Mouse (Mus musculus) hematopoietic stem cell, adult 5-6 weeks (primary cell): ENCODE measurements at regions not wholly inside any gene's neighbourhood (a gene's known extent, or its start where the extent isn't known, plus 50 kb on each side); places are given as distances from the start of the nearest gene placed in this dataset.
A peak's percentile ranks its signal among the peaks of the same experiment; 100 is the strongest.

ENCODE experiments used
- ATAC-seq, 2 experiments: fragments of 125-278 bp in 1 of 2; replicated peaks in 1 of 2; 2 replicates each; pipeline ENCODE4 v1.8.0; 2016 to 2017; ENCODE audit warnings: inconsistent platforms in 2 of 2, mild to moderate bottlenecking in 2 of 2, moderate number of reproducible peaks in 2 of 2, low read depth in 1 of 2, moderate TSS enrichment in 1 of 2; ENCODE audit not compliant: low FRiP score in 2 of 2, poor library complexity in 2 of 2, severe bottlenecking in 2 of 2, insufficient read depth in 1 of 2, low TSS enrichment in 1 of 2

DNA sequence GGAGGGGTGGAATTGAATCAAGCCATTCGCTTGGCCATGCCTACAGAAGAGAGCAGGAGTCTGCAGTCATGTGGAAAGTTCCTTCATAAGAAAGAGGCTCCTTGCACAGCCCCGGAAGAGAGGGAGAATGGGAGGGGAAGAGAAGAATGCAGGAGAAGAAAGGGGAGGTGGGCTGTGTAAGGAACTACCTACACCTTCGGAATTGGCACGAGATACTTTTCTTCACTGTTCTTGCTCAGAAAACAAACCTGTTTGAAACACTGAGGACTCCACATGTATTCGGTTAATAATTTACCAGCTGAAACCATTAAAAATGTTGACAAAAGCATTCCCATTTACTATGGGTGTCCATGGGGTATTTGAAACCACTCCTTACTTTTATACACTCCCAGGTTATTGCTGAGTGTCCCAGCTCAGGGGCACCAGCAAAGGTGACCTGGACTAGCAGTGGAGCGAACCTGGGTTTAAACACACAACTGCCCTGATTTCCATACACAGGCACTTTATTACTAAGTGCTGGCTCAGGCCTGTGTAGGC, 153.4 kb upstream of the Cited2 start:
- no peak for ATAC-seq

DNA sequence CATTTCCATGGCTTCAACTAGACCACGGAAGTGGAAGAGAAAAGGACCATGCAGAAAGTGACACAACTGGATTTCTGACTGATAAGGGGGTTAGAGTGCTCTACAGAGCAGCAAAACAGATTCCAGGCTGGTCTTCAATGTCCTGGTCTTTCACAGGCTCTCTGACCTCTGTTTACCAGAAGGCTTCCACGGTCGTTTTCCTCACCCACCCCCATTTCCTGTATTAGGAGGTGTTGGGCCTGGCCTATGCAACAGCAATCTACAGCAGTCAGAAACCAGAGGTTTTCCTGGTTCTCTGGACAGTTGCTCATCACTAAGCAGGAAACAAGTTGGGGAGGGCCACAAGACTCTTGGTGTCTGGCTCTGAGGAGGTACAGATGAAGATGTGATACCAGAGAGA, 148.1 kb upstream of the Cited2 start:
- ATAC-seq: 0 out of 4 replicates have a peak, but pooled peaks of 1 of the 2 experiments have one; percentile 29

DNA sequence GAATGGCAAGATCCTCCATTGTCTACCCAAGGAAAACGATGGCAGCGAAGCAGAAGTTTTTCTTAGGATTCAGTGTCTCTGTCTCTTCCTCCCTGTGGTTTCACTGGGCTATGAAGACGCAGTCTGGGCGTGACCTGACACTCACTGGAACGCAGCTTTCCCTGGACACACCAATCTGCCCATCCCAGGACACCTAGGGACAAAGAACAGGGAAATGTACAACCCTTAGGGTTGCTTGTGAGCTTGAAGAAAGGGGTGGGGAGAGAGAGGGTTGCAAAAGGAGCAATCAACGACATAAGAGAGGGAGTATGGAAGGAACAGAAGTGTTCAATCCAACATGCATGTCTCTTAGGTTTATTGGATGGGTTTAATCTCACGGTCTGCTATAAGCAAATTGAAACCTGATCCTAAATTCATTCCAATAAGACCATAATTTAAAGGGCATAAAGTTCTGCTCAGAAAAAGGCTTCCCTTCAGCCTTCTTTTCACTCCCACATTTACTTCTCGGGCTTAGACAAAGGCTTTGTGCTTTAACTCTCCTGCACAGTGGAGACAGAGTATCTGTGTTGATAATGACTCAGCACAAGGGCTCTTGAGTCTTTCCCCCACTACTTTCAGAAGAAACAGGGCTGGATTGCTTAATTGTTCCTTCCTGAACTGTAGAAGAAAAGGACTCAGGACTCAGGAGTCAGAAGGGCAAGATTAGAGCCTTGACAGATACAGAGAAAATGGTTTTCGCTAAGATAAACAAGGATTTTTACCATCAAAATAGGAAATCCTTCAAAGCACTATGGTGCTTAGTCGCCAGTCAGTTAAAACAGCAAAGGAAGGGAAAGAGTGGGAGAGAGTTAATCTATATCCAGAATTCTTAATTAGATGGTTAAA, 147.3 kb upstream of the Cited2 start:
- ATAC-seq: peak; percentile 87 to 92

DNA sequence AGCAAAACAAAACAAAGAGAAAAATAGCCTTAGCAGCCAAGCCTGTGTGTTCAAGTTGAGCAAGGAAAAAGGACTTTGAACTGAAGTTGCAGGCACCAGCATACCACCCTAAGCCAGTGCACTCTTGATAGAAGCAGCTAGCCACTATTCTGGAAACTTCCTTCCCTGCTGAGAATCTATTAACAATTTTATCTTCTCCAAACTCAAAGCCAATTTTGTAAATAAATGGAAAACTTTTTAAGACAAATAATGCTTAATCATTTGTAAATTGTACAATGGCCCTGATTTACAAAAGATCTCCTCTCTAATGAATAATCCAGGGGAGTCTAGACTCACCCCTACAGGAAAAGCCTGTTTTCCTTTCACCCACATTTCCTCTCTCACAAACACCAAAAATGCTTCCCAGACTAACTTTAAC, 146.7 kb upstream of the Cited2 start:
- ATAC-seq: no peak

DNA sequence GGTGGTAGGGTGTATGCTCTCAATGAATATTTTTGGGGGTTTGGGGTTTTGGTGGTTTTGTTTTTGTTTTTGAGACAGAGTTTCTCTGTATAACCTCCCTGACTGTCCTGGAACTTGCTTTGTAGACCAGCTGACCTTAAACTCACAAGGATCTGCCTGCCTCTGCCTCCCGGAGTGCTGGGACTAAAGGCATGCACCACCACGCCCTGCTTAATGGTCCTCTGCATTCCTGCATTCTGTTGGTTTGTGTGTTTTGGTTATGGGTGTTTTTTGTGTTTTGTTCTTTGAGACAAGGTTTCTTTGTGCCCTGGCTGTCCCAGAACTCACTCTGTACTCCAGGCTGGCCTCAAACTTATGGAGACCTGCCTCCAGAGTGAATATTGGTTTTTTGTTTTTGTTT, 143.6 kb upstream of the Cited2 start:
- ATAC-seq: no peak

DNA sequence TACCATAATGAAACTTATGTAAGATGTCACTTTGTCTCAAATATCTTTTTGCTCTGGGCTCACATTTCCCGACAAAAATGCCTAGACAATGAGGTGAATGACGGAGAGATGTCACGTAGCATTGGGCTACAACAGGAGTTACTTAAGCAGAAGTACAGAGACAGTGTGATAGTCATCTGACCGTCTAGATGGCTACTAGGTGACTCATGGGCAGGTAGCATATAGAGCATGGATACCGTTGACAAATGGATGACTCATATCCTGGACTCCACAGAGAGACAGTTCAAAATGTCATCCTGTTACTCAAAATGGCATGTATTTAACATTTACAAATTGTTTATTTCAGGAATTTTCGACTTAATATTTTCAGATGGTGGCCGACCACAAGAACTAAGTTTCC, 138.2 kb upstream of the Cited2 start:
- no peak for ATAC-seq

DNA sequence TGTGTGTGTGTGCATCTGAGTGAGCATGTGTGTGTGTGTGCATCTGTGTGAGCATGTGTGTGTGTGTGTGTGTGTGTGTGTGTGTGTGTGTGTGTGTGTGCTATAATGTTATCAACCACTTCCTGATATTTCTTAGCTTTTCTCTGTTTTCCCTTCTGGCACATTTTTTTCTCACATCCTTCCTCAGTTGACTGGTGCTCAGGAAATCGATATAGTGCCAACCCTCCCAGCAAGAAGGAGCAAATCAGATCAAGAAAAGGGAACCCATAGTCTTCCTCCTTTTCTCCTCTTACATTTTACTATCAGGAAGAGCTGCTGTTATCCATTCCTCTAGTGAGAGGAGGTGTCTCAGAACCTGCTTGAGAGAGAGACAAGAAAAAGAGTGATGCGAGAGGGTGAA, 136.1 kb upstream of the Cited2 start:
- peak in 1 of 2 experiments; percentile 42; a peak in 1 of 4 replicates for ATAC-seq

DNA sequence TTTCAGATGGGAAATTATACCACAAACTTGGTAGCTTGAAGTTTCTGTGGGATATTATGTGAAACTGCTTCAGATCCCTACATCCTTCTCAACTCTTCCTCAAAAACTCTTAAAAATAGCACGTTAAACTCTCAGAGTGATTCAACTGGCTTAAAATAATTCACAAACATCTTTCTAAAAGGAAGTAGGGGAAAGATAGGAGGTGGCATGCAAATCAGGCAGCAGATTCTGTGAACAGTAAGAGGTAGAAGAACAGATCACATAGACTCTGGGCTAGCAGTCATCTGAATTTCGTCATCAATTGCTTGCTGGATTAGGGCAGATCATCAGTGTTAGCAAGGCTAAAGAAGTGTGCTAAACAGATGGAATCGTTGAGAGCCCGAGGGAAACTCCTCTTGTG, 133.9 kb upstream of the Cited2 start:
- ATAC-seq: no peak

DNA sequence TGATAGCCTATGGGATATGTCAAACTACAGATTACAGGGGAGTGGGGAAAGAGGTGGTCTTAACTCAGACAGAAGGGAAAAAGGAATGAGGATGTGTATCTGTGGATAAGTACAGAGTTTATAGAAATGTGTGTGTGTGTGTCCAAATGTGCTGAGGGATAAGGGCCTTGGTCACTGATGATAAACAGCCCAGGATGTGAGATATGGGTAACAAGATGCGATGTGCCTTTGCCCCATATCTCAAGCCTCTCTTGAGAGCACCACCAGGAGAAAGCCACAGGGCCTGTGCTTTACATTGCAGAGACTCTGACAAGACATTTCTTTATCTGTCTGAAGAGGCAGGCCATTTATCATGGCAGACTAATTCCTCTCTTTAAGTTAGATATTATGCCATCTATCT, 132.8 kb upstream of the Cited2 start:
- ATAC-seq: no peak; a peak in 1 of 4 replicates

DNA sequence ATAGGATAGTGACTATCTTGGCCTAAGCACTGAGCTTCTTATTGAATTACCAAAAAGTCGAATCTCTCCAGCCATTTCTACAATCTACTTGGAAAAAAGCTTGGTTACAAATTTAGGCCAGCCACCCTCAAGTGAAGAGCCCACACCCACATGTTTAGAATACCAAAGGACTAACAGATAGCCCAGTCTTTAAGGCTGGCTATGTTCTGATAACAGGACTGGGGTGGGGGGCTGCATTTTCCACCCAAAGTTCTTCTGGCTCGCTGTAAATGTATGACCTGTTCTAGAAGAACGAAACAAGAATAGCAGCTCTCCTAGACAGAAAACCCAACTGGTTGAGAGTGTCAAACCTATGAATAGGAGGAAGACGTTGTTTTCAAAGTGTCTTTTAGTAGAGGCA, 130.6 kb upstream of the Cited2 start:
- no peak for ATAC-seq

DNA sequence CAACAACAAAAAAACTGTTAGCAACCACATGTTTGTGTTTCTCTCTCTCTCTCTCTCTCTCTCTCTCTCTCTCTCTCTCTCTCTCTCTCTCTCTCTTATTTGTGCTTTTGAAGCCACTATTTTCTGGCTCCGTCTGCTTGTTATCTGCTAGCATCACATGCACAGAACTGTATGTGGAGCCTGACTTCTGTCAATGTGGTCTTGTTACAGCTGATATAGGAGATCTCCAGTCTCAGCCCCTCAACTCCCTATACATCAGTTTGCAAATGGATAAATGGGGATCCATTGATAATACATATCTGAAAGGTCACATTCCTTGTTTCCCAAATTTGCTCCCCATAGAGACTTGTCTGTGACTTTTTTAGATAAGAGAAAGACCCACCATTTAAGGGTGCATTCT, 126.9 kb upstream of the Cited2 start:
- ATAC-seq: no peak

DNA sequence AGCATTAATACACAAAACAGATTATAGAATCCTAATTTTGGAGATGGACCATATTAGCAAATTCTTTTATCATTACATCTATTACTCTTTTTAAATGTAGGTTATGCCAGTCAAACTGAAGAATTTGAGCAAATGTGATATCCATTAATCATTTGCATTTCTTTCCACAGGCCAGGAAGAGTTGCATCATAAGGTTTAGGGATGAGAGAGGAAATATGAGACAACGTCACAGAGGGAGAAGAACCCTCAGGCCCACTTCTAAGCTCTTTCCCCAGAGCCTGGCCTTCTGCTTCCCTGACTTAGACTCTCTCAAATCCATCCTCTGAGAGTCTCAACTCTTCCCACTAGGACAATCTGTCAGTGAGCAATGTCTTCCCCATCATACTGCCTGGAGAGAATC, 126.3 kb upstream of the Cited2 start:
- ATAC-seq: no peak

DNA sequence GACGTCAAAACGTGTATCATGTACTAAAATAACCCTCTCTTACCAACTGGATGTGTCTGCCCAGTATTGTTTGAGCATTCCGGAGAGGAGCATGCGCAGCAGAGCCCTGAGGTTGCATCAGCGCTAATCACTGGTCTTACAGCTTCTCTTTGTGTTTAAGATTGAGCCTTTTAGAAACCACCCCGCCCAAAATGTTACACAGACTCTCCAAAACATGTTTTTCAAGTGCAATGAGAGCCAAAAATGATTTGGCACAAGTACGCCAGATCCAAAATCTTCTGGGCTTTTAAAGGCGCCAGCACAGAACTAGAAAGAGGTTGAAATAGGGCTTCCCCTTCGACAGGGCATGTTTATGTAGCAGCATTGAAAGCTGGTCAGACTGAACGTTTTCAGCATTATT, 123.8 kb upstream of the Cited2 start:
- ATAC-seq: no peak

DNA sequence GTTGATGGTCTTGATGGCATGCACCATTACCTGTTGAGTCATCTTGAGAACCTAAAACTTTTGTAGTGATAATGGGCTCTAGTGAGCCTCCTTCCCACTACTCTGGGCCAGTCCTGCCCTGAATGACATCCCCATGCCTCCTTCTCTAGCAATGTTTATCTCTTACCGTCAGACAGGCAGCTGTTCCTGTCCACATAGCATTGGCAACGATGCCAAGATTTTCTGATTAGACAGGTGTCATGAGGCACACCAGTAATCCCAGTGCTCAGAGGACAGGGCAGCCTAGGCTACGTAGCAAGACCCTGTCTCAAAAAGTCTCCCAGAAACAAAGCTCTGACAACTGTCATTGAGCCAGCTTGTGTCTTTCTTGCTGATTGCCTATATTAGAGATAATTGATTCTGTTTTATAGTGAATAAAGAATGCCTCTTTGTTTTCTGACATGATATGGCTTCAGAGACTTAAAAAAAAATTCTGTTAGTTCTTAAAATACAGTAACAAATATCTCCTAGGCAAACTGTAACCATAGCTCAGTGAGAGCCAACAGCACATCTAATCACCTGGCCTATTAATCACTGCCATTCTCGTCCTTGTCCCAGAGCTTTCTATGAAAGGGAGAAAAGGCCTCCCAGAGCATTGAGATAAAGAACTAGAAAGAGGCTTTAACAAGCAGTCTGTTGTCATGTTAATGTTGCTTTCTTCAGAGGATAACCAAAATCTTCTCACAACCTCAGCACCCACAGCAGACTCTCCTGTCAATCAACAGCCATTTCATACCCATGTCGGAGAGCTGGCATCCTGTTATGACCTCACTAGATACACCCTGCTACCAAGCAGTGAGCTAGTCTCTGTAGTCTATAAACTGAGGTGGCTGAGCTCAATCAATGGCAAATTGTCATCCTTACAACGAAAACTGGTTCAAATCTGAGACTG, 122.9 kb upstream of the Cited2 start:
- no peak for ATAC-seq

DNA sequence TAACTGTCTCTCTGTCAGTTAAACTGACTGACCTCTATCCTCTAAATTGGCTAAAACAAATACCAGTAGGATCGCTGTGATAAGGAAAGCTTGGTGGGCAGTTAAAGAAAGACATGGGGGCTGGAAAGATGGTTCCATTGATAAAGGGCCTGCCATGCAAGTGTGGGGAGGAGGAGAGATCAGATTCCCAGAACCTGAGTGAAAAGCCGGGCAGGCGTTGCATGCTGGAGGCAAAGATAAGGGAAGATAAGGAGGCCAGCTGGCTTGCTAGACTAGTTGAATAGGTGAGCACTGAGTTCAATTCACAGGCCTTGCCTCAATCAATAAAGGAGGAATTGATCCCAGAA, 122.3 kb upstream of the Cited2 start:
- ATAC-seq: no peak

DNA sequence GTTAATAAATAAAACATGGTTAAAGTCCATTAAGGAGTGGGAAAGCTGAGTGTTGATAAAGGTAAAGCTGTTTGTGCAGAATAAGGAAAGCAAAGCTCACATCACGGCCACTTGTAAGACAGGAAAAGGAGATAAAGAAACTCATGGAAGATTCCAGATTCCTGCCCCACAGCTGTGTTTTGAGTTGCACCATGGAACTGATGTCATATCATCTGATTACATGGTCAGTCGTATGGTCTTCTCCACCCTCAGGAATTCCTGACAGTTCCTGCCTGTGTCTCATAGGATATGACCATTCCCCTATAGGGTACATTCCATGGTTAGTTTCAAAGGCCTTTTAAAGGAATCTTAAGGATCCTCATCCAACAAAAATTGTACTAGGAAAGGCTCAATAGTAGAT, 120.6 kb upstream of the Cited2 start:
- ATAC-seq: no peak

DNA sequence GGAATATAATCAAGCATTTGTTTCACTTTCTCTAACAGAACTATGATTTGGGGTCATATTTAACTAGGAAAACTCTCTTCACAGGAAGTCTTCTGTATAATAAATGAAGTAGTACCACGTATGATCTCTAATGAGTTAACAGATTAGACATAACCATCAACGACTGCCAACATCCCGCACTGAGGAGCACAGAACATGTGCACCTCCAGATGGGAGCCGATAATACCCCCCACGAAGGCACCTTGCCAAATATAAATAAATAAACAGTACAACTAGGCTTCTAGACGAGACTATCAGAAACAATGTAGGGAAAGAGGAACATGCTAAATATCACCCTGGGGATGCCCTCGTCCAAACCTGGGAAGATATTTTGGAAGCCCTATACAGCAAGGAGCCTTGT, 114.8 kb upstream of the Cited2 start:
- ATAC-seq: no peak

DNA sequence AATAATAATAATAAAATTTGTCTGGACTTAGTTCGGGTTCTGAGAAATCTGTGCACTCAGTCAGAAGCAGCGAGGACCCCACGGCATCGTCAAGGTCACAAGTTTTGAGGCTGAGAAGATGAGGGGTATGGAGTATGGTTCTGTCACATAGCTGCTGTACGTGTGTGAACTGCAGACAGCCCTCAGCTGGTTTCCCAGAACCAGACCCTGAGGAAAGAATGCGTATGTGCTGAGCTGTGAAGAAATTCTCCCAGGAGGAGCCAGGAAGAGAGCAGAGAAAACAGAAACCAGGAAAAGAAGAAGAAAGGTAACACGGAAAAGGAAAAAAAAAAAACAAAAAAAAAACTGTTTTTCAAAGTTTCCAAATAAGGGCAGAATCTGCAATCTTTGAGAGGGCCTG, 112.4 kb upstream of the Cited2 start:
- no peak for ATAC-seq
